Mouse (Mus musculus) lung, adult 2 months (tissue): Measurements from ENCODE around the gene Gm45623.

Source experiments
- CTCF ChIP-seq: fragments of 200-500 bp; IDR thresholded peaks from 2 replicates; pipeline ENCODE4 v1.5.1; 2011; ENCODE audit warnings: mild to moderate bottlenecking, low read length, control low read depth; ENCODE audit not compliant: insufficient read depth
- POLR2A ChIP-seq: fragments of 200-500 bp; IDR thresholded peaks from 2 replicates; pipeline ENCODE4 v1.6.1; 2011; ENCODE audit warnings: low read depth, mild to moderate bottlenecking, control low read depth, low read length, borderline replicate concordance; ENCODE audit errors: extremely low read depth

- TF ChIP-seq CTCF (no peak), POLR2A (no peak)
Observed at GRCm38 (mm10) chr13:56742325-56742901, 11.2 kb downstream of the Gm45623 start.
